Mouse (Mus musculus) inflammation-experienced regulatory T-cells (primary cell): ENCODE results near the gene Myl4. TPM values are rescaled to one million over a fixed set of nuclear protein-coding genes. Genes with fewer than 3 reads are reported as not detected.

Experiments
- polyA plus RNA-seq, 2 experiments: library from polyadenylated mRNA; unstranded; fragments of 100-300 nt; shearing (Covaris generic); gene quantifications; one replicate each; pipeline ENCODE4 v1.2.1; 2017

Myl4 gene
- polyA plus RNA-seq = 1 to 10 TPM; 4.6 to 6.4 TPM

GRCm38 (mm10) chr11:104550406-104550974, at the start of gene Myl4, which contains the start of gene Cdc27:
Myl4 (plus strand) TSS chr11:104550663.
Cdc27 (minus strand) TSS chr11:104550620.

DNA sequence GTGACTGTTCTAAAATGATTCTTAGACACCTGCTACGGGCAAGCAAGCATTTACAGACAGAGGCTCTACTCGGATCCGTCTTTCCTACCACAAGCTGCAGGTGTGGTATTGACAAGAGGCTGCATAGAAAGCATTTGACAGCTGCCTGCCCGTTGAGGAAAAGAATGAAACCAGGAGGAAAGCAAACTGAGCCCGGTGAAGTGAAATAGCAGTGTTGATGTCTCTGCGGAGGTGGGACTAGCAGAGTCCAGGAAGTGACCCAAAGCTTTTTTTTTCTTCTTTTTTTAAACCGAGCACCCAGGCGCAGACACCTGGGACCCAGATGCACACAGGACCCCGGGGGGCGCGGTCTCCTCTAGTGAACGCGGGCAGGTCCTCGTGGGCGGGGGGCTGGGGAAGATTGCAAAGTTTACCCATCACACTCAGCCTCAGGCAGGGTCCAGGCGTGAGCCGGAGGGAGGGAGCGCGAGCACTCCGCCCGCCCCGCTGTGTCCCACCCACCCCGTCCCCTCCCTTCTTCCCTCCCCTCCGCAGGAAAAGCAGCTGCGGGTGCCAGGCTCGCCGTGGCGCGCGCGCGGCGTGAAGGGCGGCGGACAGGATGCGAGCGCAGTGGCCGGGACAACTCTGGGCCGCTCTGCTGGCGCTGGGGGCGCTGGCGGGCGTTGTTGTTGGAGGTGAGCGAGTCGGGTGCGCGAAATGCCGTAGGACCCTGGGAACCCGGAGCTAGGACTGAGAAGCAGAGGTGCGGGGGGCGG, 57.2 kb downstream of the Myl4 start, which contains the start of gene Itgb3:
Gene Itgb3 (plus strand): TSS at position 510 of the 755 bp plus-strand sequence.

Other genes starting within 250 kb of the Myl4 start
- 10 to 100 TPM; 75.2 to 85.4 TPM for gene Kansl1, start 81.8 kb upstream of the Myl4 start, polyA plus RNA-seq
- 10 to 100 TPM; 25.4 to 28.4 TPM for gene Cdc27, start within 50 bp of the Myl4 start, polyA plus RNA-seq
- gene Itgb3, start 57.3 kb downstream of the Myl4 start, polyA plus RNA-seq = 10 to 100 TPM; 13.9 to 41.4 TPM
- gene Gm11639, start 135.0 kb downstream of the Myl4 start, polyA plus RNA-seq = 1 to 10 TPM in 1 of 2 experiments, under 1 TPM in 1; 0.17 to 1.2 TPM